Mouse (Mus musculus) erythroblast, embryonic 14.5 days (primary cell): ENCODE data around the gene Oas1d.
"Not testable (repeated sequence)": the region's sequence is repeated elsewhere in the genome, so short reads cannot be mapped to it uniquely, and the experiment has no call there.

Experiments used
- GATA1 ChIP-seq: IDR thresholded peaks from 2 replicates; pipeline ENCODE4 v1.6.1; 2012; ENCODE audit warnings: low read length, inconsistent platforms, mixed read lengths
- TAL1 ChIP-seq: IDR thresholded peaks from 3 replicates; pipeline ENCODE4 v1.6.1; 2012; ENCODE audit warnings: low read length, inconsistent platforms, mixed read lengths

GRCm38 (mm10) chr5:120906791-120907733 is 7.3 kb upstream of the Oas1d start, which contains the start of gene Oas1a:
- not testable (repeated sequence) for TF ChIP-seq GATA1, TAL1
